Mouse (Mus musculus): ENCODE measurements at regions not wholly inside any gene's neighbourhood (a gene's known extent, or its start where the extent isn't known, plus 50 kb on each side); places are given as distances from the start of the nearest gene placed in this dataset.
"Not testable (repeated sequence)": the region's sequence is repeated elsewhere in the genome, so short reads cannot be mapped to it uniquely, and the experiment has no call there.

DNA sequence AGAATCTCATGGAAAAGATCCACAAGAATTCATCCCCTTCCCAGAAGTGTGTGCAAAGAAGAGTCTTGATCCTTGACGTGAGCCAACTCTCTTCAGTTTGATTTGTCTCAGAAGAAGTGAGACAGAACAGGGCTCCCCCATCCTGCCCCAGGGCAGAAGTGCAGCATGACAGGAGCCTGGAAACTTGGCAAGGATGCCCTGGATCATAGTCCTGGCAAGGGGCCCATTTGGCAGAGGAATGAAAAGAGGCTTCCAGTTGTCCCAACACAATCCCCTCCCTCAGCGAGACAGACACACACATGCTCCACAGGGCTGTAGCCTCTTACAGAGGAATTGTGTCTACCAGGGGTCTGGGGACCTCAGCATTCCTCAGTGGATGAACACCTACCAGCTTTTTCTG is 102.7 kb downstream of the Ptpn20 start:
- DNase-seq, result no peak

DNA sequence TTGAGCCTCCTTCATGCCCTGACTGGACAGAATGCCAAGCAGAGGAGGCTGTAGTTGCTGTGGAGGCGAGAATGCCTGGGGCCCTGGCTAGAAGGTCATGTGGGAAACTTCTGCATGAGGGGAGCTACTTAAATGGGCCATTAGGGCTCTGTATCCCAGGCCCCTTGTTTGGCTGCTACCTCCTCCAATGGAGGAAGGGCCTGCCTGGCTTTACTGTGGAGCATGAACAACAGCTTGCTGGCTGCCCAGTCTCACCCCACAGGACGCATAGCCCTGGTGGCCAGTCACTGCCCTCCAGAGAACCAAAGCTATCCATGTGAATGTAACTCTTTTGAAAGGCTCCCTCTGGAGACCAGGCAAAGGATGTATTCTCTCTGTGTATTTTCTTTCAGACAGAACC is 105.2 kb downstream of the Ptpn20 start:
- DNase-seq, result no peak

DNA sequence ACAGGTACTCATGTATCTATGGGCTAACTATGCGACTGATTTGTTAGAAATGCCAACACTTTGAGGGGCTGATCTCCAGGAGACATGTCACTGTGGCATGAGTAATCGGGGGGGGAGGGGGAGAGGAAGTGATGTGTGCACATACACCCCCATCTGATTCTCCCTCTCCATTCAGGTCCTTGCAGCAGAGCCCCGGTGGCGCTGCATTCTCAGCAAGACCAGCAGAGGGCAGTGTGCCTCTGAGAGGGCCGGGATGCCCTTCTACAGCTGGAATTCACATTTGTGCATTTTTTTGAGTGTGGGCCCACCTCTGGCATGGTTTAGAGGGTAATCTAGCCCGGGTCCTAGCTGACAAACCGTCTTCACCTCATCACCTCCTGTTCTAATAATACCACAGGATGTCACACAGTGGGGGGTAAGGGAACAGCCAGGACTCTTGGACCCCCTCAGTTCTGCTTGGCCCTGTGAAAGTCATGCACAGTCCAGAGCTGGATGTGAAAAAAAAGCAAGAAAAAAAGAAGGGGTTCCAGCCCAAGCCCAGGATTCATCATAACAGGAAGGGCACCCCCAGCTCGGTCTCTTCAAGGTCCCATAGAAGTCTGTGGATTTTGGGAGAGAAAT is 106.5 kb downstream of the Ptpn20 start:
- DNase-seq, result peak; percentile 60

DNA sequence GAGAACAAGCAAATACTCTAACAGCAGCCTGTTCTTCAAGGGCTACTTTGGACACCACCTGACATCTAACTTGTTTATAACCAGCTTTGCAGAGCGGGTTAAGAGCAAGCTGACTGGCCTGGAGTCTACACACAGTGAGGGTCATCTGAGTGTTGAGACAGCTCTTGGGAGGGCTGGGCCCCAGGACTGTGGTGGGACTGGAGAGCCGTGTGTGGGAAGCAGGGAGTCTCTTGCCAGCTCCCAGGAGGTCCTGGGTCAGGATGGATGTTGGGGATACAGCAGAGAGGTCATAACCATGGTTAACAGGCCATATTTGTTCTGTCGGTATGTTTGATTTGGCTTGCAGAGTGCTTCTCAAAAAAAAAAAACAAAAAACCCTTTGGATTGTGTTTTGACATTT is 107.8 kb downstream of the Ptpn20 start:
- no peak for DNase-seq

DNA sequence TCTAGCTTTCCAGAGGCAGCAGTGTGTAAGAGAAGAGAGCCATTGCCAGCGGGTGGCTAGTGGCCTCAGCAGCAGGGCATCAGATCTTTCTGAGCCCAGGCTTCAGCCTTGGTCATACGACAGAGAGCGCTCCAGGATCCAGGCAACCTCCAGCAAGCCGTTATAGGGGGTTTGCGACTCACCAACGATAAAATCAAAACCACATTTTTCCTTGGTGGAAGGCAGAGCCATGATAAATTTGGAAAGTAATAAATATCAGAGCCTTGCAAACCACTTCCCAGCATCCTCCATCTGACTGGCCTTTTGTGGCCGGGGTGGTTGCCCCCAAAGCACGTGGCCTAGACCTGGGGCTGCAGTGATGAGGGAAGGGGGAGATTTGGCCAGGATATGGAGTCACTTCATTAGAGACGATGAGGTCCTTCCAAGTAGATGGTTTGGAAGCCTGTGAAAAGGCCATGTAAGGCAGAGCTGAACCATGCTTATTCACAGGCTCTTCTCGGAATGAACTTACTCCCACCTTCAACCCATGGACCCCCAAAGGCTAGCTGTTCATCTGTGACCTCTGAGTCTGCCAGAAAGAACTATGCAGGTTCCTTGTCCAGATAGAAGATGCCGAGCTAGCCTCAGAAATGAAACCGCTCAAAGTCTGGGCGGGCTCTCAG is 110.9 kb downstream of the Ptpn20 start:
- DNase-seq, result no peak

DNA sequence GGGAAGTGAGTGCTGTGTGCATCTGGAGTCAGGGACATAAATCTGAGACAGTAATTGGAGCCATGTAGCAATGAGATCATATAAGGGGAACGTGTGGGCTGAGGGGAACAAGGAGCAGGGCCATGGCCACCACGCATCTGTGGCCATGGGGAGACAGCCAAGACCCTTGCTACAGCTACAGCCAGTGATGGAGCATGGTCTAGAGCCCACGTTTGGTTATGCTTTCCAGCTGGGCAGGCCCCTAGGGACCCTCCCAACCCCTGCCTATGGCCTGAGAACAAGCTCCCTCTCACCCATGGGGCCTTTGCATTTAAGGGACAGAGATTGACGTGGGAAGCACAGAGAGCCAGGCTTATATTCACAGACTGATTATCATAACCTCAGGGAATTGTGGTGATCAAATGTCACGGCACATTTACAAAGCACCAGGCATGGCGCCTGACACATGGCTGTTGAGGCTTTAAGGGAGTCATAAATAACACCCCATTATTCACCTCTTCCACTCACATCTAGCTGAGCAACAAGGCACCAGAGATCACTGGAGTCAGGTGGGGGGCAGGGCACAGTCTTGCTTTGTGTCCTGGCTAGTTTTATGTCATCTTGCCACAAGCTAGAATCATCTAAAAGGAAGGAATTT is 118.8 kb downstream of the Ptpn20 start:
- DNase-seq, result no peak

DNA sequence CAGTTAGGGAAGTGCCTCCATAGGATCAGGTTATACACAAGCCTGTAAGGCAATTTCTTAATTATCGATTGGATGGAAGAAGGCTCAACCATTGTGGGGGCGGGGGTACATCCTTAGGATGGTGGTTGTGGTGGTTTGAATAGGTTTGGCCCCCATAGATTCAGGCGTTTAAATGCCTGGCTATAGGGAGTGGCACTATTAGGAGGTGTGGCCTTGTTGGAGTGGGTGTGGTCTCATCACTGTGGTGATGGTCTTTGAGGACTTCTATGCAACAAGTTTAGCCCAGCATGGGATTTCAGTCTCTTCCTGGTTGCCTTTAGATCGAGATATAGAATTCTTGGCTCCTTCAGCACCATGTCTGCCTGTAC is 119.3 kb downstream of the Ptpn20 start:
- no peak for DNase-seq

DNA sequence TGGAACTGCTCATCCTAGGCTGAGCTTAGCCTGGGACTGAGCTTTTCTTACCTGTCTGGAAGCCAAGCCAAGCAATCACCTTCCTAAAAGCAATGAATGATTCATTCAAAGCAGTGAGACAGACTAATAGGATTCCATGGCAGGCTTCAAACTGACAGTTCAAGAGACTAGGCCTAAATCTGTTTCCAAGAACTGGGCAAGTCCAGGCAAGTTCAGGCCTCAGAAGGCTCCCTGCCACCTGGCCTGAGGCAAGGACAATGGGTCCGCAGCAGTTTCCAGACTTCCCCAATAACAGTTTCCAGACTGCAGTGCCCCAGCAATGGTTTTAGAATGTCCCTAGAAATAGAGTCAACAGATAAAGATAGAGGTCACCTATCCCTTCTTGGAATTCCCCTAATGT is 123.5 kb downstream of the Ptpn20 start:
- DNase-seq, result no peak

DNA sequence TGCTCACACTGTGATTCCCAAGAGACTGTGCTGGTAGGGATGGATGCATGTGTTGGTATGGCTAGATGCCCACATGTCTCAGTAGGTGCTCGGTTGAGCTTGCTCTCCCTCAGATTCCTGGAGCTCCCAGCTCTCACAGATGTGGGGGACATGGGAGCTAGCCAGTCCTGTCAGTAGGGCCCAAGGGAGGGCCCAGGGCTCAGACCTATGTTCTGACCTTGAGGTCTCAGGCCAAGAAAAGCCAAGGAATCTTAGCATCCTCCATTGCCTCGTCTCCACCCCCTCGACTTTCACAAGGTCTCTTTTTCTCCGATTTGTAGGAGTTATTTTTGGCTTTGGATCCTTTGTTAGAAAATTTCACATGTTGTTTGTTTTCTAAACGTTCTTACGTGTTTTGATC is 130.6 kb downstream of the Ptpn20 start:
- DNase-seq, result no peak

DNA sequence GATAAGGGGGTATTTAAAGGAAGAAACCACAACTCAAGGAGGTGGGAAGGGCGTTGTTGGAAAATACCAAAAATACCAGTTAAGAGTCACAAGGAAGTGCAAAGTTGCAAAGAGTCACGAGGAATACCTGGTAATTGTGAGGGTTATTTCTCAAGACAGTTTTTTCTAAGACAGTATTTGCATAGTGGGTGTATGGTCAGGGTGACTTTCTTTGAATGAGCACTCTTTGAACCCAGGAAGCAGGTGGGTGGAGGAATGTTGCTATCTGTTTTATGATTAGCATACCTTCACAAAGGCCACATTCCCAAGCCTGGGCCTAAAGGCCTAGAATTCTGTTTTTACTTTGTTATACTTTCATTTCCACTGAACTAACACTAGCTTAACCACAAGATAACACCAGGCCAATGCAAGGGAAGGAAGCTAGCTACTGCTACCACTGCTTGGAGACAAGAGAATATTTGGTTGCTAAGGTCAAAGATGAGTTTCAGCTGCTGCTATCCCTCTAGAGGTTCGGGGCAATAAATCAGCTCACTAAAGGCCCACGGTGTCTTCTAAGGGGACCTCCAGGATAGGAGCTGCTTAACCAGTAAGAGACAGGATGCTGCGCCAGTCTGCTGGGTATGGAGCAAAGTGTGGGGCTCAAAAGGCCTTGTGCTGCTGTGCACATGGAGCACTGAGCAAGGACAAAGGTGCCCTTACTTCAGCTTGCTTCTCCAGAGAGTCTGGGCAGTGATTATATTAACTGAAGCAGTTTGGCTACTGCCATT is 133.6 kb downstream of the Ptpn20 start:
- DNase-seq, result not testable (repeated sequence)

DNA sequence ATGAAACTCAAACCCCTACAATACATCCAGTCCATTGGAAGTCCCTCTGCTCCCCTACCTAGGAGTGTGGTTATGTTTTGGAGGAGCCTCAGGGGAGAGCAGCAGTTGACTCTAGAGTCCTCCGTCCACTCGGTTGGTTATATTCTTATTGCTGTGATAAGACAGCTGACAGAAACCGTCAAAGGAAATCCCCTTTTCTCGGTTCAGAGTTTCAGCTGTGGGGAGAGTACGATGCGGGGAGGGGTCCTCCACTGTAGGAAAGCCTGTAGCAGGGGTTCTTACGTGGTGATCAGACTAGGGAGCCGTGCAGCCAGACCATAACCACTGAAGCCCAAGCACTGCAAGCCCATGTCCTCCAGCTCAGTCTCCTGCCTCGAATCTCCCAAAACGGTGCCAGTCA is 137.5 kb downstream of the Ptpn20 start:
- no peak for DNase-seq

DNA sequence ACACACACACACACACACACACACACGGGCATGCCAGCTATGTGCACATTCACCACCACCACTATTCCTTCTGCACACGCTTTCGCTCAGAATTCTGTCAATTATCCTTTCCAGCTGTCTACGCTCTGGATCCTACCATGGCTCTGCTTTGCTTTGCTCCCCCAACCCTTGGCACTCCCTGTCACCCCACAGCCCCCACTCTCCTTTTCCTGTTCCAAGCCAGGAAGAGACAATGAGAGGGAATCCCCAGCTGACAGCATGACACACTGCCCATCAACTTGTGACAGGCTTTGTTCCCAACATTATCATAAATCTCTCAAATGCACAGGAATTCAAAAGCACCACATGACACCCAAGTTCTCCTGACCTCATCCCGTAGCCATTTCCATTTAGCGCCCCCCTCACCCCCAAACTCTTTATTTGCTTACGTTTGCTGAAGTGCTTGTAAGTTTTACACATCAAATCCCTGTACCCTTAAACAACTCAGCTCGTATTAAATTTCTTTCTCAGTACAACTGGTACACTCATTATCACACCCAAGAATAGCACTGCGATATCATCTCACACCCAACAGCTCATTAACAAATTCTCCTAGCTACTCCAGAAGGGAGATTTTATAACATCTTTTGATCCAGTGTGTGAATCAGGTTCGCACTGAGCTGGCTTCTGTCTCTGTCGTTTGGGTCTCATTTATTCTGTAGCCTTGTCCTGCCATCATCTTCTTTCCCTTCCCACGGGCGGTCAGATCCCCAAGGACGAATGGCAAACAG is 140.3 kb downstream of the Ptpn20 start:
- DNase-seq, result peak; percentile 3

DNA sequence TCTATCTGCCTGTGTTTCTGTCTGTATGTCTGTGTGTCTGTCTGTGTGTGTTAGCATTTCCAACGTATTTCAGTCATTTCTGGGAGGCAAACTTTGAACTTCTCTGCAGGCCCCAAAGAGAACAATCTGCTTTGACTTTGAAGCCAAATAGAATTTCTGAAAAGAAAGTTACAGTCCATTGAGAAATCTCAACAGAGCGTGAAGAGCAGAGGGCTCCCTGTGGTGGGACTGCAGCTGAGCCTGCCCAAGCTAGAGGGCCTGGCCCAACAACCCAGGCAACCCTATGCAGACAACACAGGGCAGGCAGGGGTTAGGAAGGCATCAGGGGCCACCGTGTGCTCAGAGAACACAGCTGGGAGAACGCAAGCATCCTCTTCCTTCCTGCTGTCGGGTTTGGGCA is 143.7 kb downstream of the Ptpn20 start:
- no peak for DNase-seq

DNA sequence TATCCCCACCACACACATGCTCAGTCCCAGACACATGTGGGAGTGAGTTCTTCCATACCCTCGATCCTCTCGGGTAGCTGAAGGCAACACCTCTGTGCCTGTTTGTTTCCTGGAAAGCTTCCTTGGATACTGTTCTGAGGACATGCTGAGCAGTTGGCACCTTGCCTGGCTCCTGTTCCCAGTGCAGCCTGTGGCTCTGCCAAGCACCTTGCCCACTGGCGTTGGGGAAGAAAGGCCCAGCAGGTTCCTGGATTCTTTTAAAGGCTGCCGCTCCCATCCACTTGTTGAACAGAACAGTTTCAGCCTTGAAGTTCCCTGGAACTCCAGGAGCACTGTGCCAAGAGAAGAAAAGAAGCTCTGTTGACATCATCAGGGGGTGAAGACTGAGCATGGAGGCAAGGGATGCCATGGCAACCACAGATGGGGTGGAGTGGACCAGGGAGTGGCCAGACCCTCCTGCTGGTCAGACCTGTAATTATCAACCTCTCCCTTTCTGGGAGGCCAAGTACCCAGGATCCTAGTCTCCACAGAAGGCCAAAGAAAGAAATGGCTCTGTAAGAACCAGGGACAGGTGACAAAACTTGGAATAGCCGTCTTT is 145.5 kb downstream of the Ptpn20 start:
- DNase-seq, result peak; percentile 15

DNA sequence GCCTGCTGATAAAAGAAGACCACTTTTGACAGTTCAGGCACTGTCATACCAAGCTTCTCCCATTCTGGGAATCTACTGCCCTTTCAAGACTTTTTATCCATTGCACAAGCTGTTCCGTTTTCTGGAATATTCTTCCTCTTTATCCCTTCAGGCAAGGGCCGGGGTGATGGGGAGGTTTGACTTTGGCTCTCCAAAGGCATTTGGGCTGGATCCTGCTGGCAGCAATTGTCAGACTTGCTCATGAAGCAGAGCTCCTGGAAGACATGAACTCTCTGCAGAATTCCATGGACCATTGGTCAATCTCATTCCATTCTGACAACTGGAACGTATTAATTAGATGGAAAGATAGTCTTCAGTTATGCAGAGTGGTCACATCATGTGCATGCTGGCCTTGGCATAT is 146.6 kb downstream of the Ptpn20 start:
- no peak for DNase-seq

DNA sequence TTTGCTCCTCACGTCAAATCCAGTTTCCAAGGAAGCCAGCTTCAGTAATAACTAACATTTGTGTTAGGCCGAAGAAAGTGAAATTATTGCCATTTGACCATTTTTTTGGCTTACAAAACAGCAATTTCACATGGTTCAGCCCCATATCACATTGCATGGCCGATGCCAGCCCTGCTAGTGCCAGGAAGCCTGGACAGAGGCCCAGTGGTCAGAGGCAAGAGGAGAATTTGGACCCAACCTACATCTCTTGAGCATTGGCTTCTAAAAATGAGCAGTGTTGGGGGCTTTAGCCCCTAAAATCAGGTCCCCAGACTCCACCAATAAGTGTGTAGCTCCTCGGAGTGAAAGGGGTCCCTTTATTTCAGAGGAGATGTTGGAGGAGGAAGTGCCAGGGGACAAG is 157.2 kb downstream of the Ptpn20 start:
- no peak for DNase-seq

DNA sequence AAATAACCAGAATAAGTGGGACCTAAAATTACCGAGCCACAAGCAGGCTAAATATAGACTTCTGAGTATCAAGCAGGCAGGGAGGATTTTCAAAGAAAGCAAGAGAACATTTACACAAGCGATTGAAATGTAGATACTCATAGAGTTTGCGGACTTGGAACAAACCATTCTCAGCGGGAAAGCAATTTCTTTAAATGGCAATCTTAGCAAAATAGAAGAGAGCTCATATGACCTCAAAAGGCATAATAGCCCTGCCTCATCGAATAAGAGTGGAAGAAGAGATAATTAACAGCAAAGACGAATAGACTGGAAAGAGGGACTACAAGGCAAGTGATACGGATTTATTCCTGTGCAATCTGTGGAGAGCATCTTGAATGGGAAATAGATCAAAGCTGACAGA is 163.7 kb upstream of the Gdf10 start:
- no peak for DNase-seq

DNA sequence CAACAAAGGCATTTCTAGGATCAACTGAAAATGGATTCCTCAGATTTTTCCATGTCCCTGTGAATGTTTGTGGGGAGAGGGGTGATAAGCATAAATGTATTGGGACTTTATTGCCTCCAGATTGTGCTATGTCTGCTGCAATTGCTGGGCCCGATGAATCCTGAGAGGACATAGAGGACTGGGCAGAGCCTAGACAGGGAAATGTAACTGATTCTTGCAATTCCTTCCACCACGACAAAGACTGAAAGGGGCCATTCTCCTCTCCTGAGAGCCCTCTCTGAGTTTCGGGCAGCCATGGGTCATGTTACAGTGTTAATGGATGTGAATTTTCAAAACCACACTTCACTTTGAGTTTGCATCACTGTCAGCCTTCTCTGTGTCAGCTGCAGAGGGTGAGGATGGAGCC is 159.7 kb upstream of the Gdf10 start:
- DNase-seq, result no peak

DNA sequence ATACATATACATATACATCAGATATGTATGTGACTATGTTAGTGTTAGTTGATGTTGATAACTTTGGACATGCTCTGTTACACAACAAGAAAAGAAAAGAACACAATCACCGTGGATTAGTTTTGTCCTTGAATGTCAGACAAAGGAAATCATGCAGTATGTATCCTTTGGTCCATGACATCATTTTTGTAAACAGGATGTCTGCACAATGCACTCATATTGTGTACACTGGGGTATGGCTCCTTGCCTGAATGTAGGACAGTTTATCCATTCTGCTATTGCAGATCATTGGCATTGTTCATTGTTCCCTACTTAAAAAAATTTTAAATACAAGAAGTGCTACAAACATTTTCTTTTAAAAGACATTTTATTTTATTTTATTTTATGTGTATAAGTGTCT is 157.6 kb upstream of the Gdf10 start:
- no peak for DNase-seq

DNA sequence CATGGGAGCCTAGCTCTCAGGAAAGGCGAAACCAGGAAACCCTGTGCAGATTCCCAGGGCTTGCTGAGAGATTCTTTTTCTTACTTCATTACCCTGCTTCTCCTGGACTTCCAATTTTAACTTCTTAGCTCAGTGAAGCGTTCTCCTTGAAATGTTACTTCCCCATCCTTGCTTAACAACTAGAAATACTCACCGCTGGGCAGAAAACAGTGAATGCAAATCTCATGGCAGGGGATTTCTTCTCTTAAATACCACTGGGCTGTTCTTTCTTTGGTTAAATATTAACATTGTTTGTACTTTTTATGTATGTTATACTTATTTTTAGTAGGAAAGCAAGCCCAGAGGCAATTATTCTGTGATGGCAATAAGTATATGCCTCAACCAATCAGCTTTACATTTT is 151.0 kb upstream of the Gdf10 start:
- DNase-seq, result no peak

DNA sequence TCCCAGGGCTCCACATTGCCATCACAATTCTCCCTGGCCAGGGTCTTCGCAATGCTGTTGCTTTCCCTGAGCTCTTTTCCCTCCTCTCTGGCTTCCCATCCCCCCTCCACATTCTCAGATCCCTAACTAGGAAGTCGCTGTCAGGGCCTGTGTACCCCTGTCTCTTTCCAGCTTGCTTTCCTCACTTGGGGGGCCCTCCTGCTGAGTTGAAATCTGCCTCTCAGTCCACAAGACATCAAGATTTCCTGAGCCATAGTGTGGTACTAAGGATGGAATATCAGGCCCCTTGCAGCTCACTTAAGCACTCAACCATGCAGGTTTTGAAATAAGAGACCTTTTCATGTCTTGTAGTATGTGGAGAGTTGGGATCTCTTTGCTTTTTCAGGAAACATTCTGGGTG is 133.8 kb upstream of the Gdf10 start:
- no peak for DNase-seq

DNA sequence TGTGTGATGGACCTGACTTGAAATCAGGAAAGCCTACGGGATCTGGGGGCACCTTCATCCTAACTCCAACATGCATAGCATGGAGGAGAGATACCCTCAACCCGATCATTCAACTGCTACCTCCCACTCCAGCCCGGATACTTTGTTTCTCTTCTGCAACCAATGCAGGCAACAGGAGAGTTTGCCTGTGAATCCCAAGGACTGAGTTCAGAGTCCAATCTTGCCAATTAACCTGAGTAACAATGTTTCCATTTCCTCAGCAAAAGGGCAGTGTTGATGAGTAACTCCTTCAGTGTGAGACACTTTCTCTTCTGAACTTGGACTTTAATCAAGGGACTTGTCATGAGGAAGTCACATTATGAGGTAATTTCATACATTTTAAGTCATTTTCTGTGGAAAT is 129.1 kb upstream of the Gdf10 start:
- DNase-seq, result no peak

Data from right cerebral cortex, adult 18-20 months (tissue).